ENCODE assay signal across 7 mouse cellular contexts in genomic region chr3:115763292-115763691, GRCm38 (mm10). TPM values are rescaled to one million over a fixed set of nuclear protein-coding genes. Genes with fewer than 3 reads are reported as not detected.
DNase-seq lines count a peak whose midpoint lies in the region; ATAC-seq and TF ChIP-seq lines count a peak whose summit lies in the region.

No protein-coding gene starts in this region.

- no peaks in the 10 kb centered on the region for H3K4me1 ChIP-seq in lung, embryonic 14.5 days (ENCODE audit: insufficient read depth)

- peak; percentile 19 for DNase-seq in adrenal gland, adult 8-10 months
- peak; percentile 19 for DNase-seq in brain, adult 2 months (ENCODE audit: low read depth, low spot score)
- DNase-seq in heart, postnatal 14 days, result peak; percentile 44 to 47
- DNase-seq in lung, embryonic 14.5 days, result peak; percentile 60
- no peak for DNase-seq in testis, postnatal 10 days (ENCODE audit: low spot score)
- no peak for DNase-seq in left cerebral cortex, postnatal 25 days (ENCODE audit: low spot score in 2 of 2)

- no peaks in the 10 kb centered on the region for H3K27me3 ChIP-seq in lung, embryonic 14.5 days (ENCODE audit: insufficient read depth, low read length)

- peak; percentile 88 for ATAC-seq in lung, embryonic 14.5 days (ENCODE audit: insufficient read depth)
- no peak for ATAC-seq in cerebellum, adult (ENCODE audit: insufficient number of reproducible peaks, low FRiP score, low TSS enrichment)

- H3K4me3 ChIP-seq in lung, embryonic 14.5 days (ENCODE audit: low read depth, low read length), result no peak overlapping the region

- H3K27ac ChIP-seq in lung, embryonic 14.5 days (ENCODE audit: low read depth), result no peak overlapping the region

- no peaks in the 10 kb centered on the region for H3K9me3 ChIP-seq in lung, embryonic 14.5 days (ENCODE audit: low read depth, low read length)

- TF ChIP-seq CTCF in lung, embryonic 14.5 days (IDR thresholded peaks at IDR 0.05; ENCODE audit: low read depth), result no peak

- H3K4me2 ChIP-seq in lung, embryonic 14.5 days, result no peak overlapping the region

- intact Hi-C loops in heart, postnatal 14 days (cut with DNase I), result no loop called here
- intact Hi-C loops in left cerebral cortex, postnatal 25 days (cut with DNase I), result no loop called here

- no peak overlapping the region for H3K9ac ChIP-seq in lung, embryonic 14.5 days

- no peaks in the 10 kb centered on the region for H3K36me3 ChIP-seq in lung, embryonic 14.5 days (ENCODE audit: insufficient read depth)

- 12% methylated on average over 6 of the region's 6 CpGs for WGBS in lung, embryonic 14.5 days

RNA-seq across cellular contexts. Expression of gene S1pr1, which starts 48.4 kb away (rescaled TPM):
- total RNA-seq in adrenal gland, adult 8-10 months (2022), result 10 to 100 TPM; 14.7 to 17.5 (median 15.3) TPM
- 100 to 1,000 TPM in 1 of 2 experiments, 10 to 100 TPM in 1; 99.1 to 105 TPM for total RNA-seq in heart, postnatal 14 days (2021)
- polyA plus RNA-seq in lung, embryonic 14.5 days (2014; fragmentation: Nextera tagmentation; extraction: Ambion mirVana), result 20.5 and 21.2 TPM in 2 replicates
- 10 to 100 TPM; 98.8 to 99.4 TPM for total RNA-seq in left cerebral cortex, postnatal 25 days (2021)

Comparison
In these comparisons a context has a peak if more than half of its experiments do, and no peak if none do; other contexts are left out.
1. DNase-seq: peak in adrenal gland, adult 8-10 months (single experiment), brain, adult 2 months (single experiment), heart, postnatal 14 days (2 of 2) and lung, embryonic 14.5 days (single experiment); none in testis, postnatal 10 days (single experiment) and left cerebral cortex, postnatal 25 days (0 of 2).
2. RNA of gene S1pr1, which starts 48.4 kb away (total RNA-seq): 99.1 to 105 TPM in heart, postnatal 14 days and 98.8 to 99.4 TPM in left cerebral cortex, postnatal 25 days; 14.7 to 17.5 TPM in adrenal gland, adult 8-10 months; every median in the first group is over 4 times any median in the second.